Mouse (Mus musculus): Measurements from ENCODE around the gene Pgpep1. TPM values are rescaled to one million over a fixed set of nuclear protein-coding genes. Genes with fewer than 3 reads are reported as not detected.

Pgpep1 gene
- polyA plus RNA-seq, 1 experiment from 2014 or later = 268 TPM

DNA sequence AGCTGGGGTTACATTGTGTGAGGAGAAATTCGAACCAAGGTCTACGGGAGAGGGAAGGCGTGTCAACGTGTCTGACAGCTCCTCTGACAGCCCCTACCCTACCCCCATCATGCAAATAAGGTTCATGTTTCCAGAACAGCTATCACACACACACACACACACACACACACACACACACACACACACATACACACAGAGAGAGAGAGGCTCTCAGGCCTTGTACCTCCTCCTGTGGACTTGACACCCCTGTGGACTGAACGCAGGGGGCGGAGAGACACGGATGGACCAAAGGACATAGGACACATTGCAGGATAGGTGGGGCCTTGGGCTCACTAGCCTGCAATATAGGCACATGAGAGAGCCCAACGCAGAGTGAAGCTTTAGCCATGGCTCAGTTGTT lies 23.4 kb downstream of the Pgpep1 start:
- WGBS = 62% methylated on average over 8 of the region's 8 CpGs
- no peak for ATAC-seq (ENCODE audit: insufficient read depth, low FRiP score, low TSS enrichment)
- no peak overlapping the region for H3K4me3 ChIP-seq (ENCODE audit: low read depth, low read length)

DNA sequence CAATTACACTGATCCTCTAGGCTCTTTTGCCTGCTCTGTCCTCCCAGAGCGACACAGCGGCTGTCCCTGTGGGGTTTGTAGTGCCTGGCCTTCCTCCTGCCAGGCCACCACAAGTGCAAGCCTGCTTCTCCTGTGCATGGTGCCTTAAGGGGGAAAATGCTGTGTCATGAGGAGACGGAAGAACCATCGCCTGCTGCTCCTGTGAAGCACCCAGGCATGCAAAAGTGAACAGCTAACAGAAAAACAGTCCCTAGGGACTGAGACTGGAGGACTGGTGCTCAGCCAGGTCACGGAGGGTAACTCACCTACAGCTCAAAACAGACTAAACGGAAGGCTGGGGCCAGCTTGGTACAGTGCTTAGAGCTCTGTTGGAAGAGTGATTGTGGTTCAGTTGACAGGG lies 24.7 kb downstream of the Pgpep1 start:
- Histone ChIP-seq H3K4me2 (ENCODE audit: low read depth) (no peak overlapping the region), H3K27ac (ENCODE audit: low read depth, low read length) (no peak overlapping the region)
- ATAC-seq (ENCODE audit: insufficient read depth, low FRiP score, low TSS enrichment) = no peak

More for the DNA sequence above, 23.4 kb downstream of the Pgpep1 start:
- no peaks in the 10 kb centered on the region for H3K9me3 ChIP-seq (ENCODE audit: control insufficient read depth, low read length)
- no peaks in the 10 kb centered on the region for H3K4me1 ChIP-seq (ENCODE audit: control insufficient read depth, insufficient read depth, low read length)
- no peak overlapping the region for H3K27ac ChIP-seq (ENCODE audit: low read depth, low read length)
- no peaks in the 10 kb centered on the region for H3K36me3 ChIP-seq (ENCODE audit: control insufficient read depth, insufficient read depth, low read length)
- no peak overlapping the region for H3K4me2 ChIP-seq (ENCODE audit: low read depth)
- no peaks in the 10 kb centered on the region for H3K27me3 ChIP-seq (ENCODE audit: control insufficient read depth, insufficient read depth, low read length)
- no peak overlapping the region for H3K9ac ChIP-seq (ENCODE audit: low read length)
- DNase-seq (ENCODE audit: low spot score) = no peak

DNA sequence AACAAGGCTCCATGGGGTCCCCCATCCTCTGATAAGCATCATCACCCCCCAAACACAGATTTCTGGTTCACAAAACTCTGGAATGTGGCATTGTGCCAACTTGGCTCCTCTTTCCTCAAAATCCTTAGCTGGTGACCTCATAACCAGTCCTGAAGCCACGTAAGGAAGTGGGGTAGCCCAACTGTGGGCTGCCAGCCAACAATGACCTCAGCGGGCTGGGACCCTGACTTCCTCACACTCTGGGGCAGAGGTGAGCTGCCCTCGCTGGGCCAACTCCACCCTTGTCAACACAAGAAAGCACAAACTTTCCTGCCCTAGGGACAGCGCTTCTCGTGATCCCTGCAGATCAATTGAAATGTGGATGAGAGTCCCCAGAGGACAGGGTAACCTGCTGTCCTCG lies 26.1 kb downstream of the Pgpep1 start:
- WGBS = 73% methylated on average over 6 of the region's 6 CpGs

More for the DNA sequence above, 24.7 kb downstream of the Pgpep1 start:
- Histone ChIP-seq H3K9ac (ENCODE audit: low read length) (no peak overlapping the region), H3K27me3 (ENCODE audit: control insufficient read depth, insufficient read depth, low read length) (peaks cover 11% of the 10 kb centered on the region), H3K9me3 (ENCODE audit: control insufficient read depth, low read length) (no peaks in the 10 kb centered on the region), H3K4me3 (ENCODE audit: low read depth, low read length) (no peak overlapping the region), H3K36me3 (ENCODE audit: control insufficient read depth, insufficient read depth, low read length) (no peaks in the 10 kb centered on the region), H3K4me1 (ENCODE audit: control insufficient read depth, insufficient read depth, low read length) (0 out of 2 replicates have a peak, but pooled peaks cover 6% of the 10 kb centered on the region)
- no peak for DNase-seq (ENCODE audit: low spot score)
- WGBS = 79% methylated on average over 6 of the region's 6 CpGs

DNA sequence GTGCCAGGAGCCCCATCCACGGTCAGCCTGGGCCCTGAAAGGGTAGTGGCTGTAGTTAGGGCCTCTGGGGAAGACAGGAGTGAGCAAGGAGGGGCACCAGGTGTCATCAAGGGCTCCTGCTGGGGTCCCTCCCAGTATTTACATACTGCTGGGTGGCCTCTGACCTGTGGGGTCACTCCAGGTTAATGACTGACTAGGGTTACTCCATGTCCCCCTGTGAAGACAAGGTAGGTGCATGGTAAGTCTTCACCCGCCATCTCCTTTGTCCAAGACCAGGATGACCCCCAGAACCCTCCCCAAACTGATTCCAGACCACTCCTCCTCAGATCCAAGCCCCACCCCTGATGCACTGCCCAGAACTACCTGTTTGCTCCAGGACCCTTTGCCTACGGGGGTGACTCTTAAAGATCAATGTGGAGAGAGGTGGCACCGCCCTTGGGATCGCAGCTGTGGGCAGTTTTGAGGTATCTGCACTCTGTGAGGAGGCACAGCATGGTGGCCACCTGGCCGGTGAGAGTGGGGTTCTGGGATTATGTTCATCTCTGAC lies 27.8 kb downstream of the Pgpep1 start, which contains the start of gene Gdf15:
Gdf15 (minus strand) TSS at position 111 of the 547 bp plus-strand sequence.
- peaks cover 10% of the 10 kb centered on the region; the same call in 1 of the 2 replicates for H3K4me1 ChIP-seq (ENCODE audit: control insufficient read depth, insufficient read depth, low read length)
- H3K4me3 ChIP-seq (ENCODE audit: low read depth, low read length) = no peak within 1 kb of the TSS
- peaks cover 11% of the 10 kb centered on the region for H3K27me3 ChIP-seq (ENCODE audit: control insufficient read depth, insufficient read depth, low read length)
- no peak for ATAC-seq (ENCODE audit: insufficient read depth, low FRiP score, low TSS enrichment)
- 76% methylated on average over 6 of the region's 6 CpGs for WGBS
- H3K9me3 ChIP-seq (ENCODE audit: control insufficient read depth, low read length) = no peaks in the 10 kb centered on the region
- H3K4me2 ChIP-seq (ENCODE audit: low read depth) = no peak within 1 kb of the TSS
- DNase-seq (ENCODE audit: low spot score) = no peak
- H3K27ac ChIP-seq (ENCODE audit: low read depth, low read length) = no peak within 1 kb of the TSS
- no peak within 1 kb of the TSS for H3K9ac ChIP-seq (ENCODE audit: low read length)
- H3K36me3 ChIP-seq (ENCODE audit: control insufficient read depth, insufficient read depth, low read length) = no peaks in the 10 kb centered on the region

More for the DNA sequence above, 26.1 kb downstream of the Pgpep1 start:
- H3K4me2 ChIP-seq (ENCODE audit: low read depth) = no peak overlapping the region
- H3K27me3 ChIP-seq (ENCODE audit: control insufficient read depth, insufficient read depth, low read length) = peaks cover 11% of the 10 kb centered on the region
- H3K4me1 ChIP-seq (ENCODE audit: control insufficient read depth, insufficient read depth, low read length) = peaks cover 10% of the 10 kb centered on the region; the same call in 1 of the 2 replicates
- no peak overlapping the region for H3K4me3 ChIP-seq (ENCODE audit: low read depth, low read length)
- DNase-seq (ENCODE audit: low spot score) (no peak), ATAC-seq (ENCODE audit: insufficient read depth, low FRiP score, low TSS enrichment) (no peak)
- H3K9ac ChIP-seq (ENCODE audit: low read length) = no peak overlapping the region
- no peak overlapping the region for H3K27ac ChIP-seq (ENCODE audit: low read depth, low read length)
- no peaks in the 10 kb centered on the region for H3K9me3 ChIP-seq (ENCODE audit: control insufficient read depth, low read length)
- no peaks in the 10 kb centered on the region for H3K36me3 ChIP-seq (ENCODE audit: control insufficient read depth, insufficient read depth, low read length)

DNA sequence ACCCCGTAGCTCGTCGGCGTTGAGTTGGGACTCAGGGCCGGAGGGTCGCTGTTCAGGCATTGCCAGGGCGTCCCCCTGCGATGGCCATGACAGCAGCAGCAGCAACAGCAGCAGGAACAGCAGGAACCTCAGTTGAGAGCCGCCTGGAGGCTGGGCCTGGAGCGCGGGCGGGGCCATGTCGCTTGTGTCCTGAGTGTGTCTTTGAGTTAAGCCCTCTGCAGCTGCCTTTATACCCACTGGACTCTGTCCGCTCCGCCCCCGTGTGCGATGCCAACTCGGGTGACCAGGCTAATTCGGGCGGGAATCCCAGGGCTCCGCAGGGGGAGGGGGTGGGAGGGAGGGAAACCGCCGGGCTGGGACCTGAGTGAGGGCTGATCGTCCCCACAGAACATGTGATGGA lies 28.8 kb downstream of the Pgpep1 start:
- no peaks in the 10 kb centered on the region for H3K9me3 ChIP-seq (ENCODE audit: control insufficient read depth, low read length)
- H3K27me3 ChIP-seq (ENCODE audit: control insufficient read depth, insufficient read depth, low read length) = peaks cover 11% of the 10 kb centered on the region
- H3K27ac ChIP-seq (ENCODE audit: low read depth, low read length) = no peak overlapping the region
- WGBS = 19% methylated on average over 23 of the region's 24 CpGs
- no peak overlapping the region for H3K4me3 ChIP-seq (ENCODE audit: low read depth, low read length)
- H3K9ac ChIP-seq (ENCODE audit: low read length) = no peak overlapping the region
- ATAC-seq (ENCODE audit: insufficient read depth, low FRiP score, low TSS enrichment) = no peak
- DNase-seq (ENCODE audit: low spot score) = no peak
- H3K4me1 ChIP-seq (ENCODE audit: control insufficient read depth, insufficient read depth, low read length) = peaks cover 10% of the 10 kb centered on the region; the same call in 1 of the 2 replicates
- H3K36me3 ChIP-seq (ENCODE audit: control insufficient read depth, insufficient read depth, low read length) = no peaks in the 10 kb centered on the region
- no peak overlapping the region for H3K4me2 ChIP-seq (ENCODE audit: low read depth)

DNA sequence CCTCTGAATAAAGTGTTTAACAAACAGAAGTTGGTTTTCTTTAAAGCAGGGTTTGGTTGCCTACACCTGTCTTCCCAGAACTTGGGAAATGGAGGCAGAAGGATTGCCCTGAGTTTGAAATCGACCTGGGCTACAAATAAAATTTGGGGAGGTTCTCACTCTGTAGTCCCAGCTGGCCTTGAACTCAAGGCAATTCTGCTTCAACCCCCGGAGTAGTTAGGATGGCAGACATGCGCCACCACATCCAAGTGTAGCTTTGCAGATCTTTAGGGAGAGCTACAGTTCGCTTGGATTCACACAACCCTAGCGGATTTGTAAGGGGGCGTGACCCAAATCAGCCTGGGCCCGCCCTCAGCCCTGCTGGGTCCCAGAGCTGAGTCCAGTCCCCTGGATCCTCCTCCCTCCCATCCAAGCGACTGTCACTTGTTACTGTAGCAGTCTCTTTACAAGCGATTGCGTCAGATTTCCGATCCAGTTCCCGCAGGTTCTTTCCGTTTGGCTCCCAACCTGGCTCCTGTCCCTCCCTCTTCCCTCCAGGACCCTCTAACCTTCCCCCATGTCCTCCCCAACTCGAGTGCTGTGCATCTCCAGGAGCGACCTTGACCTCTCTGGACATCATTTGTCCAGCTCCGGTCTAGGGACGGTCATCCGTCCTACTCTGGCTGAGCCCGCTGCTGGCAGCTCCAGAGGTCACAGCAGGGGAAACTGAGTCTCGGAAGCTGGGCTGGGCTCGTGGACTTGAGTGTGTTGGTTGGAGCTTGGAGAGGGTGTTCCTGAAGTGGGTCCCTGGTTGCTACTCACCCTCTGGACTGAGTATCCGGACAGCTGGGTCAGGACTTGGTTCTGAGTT lies 29.4 kb downstream of the Pgpep1 start:
- DNase-seq (ENCODE audit: low spot score) (no peak), ATAC-seq (ENCODE audit: insufficient read depth, low FRiP score, low TSS enrichment) (no peak)
- H3K4me3 ChIP-seq (ENCODE audit: low read depth, low read length) = no peak overlapping the region
- H3K9me3 ChIP-seq (ENCODE audit: control insufficient read depth, low read length) = no peaks in the 10 kb centered on the region
- 11% methylated on average over 22 of the region's 22 CpGs for WGBS
- peaks cover 11% of the 10 kb centered on the region for H3K27me3 ChIP-seq (ENCODE audit: control insufficient read depth, insufficient read depth, low read length)
- H3K27ac ChIP-seq (ENCODE audit: low read depth, low read length) = no peak overlapping the region
- no peak overlapping the region; the same call in 1 of the 2 replicates for H3K4me2 ChIP-seq (ENCODE audit: low read depth)
- H3K9ac ChIP-seq (ENCODE audit: low read length) = peak overlapping the region; percentile 58
- no peaks in the 10 kb centered on the region for H3K36me3 ChIP-seq (ENCODE audit: control insufficient read depth, insufficient read depth, low read length)
- peaks cover 10% of the 10 kb centered on the region; the same call in 1 of the 2 replicates for H3K4me1 ChIP-seq (ENCODE audit: control insufficient read depth, insufficient read depth, low read length)

DNA sequence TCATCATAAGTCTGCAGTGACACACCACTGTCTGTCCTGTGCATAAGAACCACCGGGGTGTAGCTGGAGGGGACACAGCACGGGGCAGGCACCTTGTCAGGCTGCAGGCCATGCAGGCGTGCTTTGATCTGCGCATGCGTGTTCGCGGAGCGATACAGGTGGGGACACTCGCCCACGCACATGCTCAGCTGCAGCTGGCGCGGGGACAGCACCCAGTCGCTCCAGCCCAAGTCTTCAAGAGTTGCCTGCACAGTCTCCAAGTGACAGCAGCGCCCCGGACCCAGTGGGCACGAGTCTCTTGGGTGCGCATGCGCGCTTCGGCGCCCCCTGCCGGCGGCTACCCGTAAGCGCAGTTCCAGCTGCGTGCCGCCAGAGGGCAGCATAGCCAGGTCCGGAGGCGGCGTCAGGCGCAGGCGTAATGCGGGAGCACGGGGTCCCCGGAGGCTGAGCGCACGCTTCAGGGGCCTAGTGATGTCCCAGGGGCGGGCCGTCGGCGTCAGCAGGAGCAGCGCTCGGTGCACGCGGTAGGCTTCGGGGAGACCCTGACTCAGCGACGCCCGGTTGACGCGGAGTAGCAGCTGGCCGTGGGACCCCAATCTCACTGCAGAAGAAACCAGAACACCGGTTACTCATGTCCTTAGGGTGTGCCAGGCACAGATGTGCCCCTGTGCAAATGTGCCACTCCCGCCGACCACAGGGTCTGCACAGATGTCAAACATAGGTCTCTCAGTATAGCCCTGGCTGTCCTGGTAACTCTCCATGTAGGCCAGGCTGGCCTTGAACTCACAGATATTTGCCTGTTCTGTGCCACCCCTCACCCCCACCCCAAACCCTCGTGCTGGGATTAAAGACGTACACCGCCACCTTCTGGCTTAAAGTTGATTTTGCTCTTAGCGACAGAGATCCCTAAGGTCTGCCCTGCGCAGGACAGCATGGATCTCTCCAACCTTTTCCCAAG lies 30.3 kb downstream of the Pgpep1 start:
- Histone ChIP-seq H3K36me3 (ENCODE audit: control insufficient read depth, insufficient read depth, low read length) (no peaks in the 10 kb centered on the region), H3K27ac (ENCODE audit: low read depth, low read length) (no peak overlapping the region)
- 1% methylated on average over 60 of the region's 60 CpGs for WGBS

DNA sequence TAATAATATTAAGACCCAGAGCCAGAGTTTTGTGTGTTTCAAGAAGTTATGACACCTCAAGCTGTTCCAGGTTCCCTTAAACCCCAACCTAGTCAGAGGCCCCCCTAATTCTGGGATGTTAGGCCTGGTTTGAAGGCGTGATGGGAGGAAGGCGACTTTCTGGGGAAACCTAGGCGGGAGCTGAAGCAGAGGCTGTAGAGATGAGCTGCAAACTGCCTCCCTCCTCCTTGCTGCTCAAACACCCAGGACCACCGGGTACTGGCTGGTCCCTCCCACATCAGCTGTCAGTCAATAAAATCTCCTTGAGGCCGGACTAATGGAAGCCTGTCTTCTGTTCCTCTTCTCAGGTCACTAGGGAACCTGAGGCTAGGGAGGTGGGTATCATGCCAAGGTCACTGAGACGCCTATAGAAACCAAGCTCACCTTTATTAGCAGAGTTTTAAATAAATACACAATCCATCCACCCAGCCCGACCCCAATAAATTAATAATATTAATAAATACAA lies 31.1 kb downstream of the Pgpep1 start:
- Histone ChIP-seq H3K27me3 (ENCODE audit: control insufficient read depth, insufficient read depth, low read length) (peaks cover 11% of the 10 kb centered on the region), H3K9ac (ENCODE audit: low read length) (peak overlapping the region; percentile 58), H3K4me2 (ENCODE audit: low read depth) (peak overlapping the region; percentile 57), H3K27ac (ENCODE audit: low read depth, low read length) (no peak overlapping the region), H3K36me3 (ENCODE audit: control insufficient read depth, insufficient read depth, low read length) (no peaks in the 10 kb centered on the region), H3K4me3 (ENCODE audit: low read depth, low read length) (peak overlapping the region; percentile 36; the same call in 1 of the 2 replicates), H3K4me1 (ENCODE audit: control insufficient read depth, insufficient read depth, low read length) (peaks cover 10% of the 10 kb centered on the region; the same call in 1 of the 2 replicates), H3K9me3 (ENCODE audit: control insufficient read depth, low read length) (no peaks in the 10 kb centered on the region)
- 60% methylated on average over 7 of the region's 7 CpGs for WGBS
- DNase-seq (ENCODE audit: low spot score) = no peak
- 0 out of 2 replicates have a peak, but pooled peaks have one; percentile 2 for ATAC-seq (ENCODE audit: insufficient read depth, low FRiP score, low TSS enrichment)

More for the DNA sequence above, 30.3 kb downstream of the Pgpep1 start:
- Histone ChIP-seq H3K9me3 (ENCODE audit: control insufficient read depth, low read length) (no peaks in the 10 kb centered on the region), H3K4me2 (ENCODE audit: low read depth) (peak overlapping the region; percentile 57), H3K4me1 (ENCODE audit: control insufficient read depth, insufficient read depth, low read length) (peaks cover 10% of the 10 kb centered on the region; the same call in 1 of the 2 replicates), H3K27me3 (ENCODE audit: control insufficient read depth, insufficient read depth, low read length) (peaks cover 11% of the 10 kb centered on the region), H3K9ac (ENCODE audit: low read length) (peak overlapping the region; percentile 58), H3K4me3 (ENCODE audit: low read depth, low read length) (peak overlapping the region; percentile 36)
- DNase-seq (ENCODE audit: low spot score) (peak; percentile 95), ATAC-seq (ENCODE audit: insufficient read depth, low FRiP score, low TSS enrichment) (peak; percentile 89)
